Mouse (Mus musculus) forebrain, postnatal 0 days (tissue): ENCODE data around the gene Ube2o. TPM values are rescaled to one million over a fixed set of nuclear protein-coding genes. Genes with fewer than 3 reads are reported as not detected.

Experiments used
- ATAC-seq: fragments of 200-750 bp; cut with Nextera tagmentation; 2 replicates; pipeline ENCODE4 v1.8.0; 2017; ENCODE audit warnings: mild to moderate bottlenecking, moderate library complexity
- DNase-seq: peaks from one replicate; pipeline ENCODE4 v3.0.0-alpha.2; 2015
- H3K27ac ChIP-seq: fragments of 300-500 bp; sonication (generic); 2 replicates; pipeline ENCODE4 v1.5.1; 2014; ENCODE audit warnings: low read depth, mild to moderate bottlenecking, antibody characterized with exemption, low read length, moderate library complexity, mixed read lengths
- H3K27me3 ChIP-seq: fragments of 300-500 bp; sonication (generic); 2 replicates; pipeline ENCODE4 v1.6.1; 2014; ENCODE audit warnings: mild to moderate bottlenecking, low read length, mixed read lengths; ENCODE audit not compliant: insufficient read depth
- H3K36me3 ChIP-seq: fragments of 300-500 bp; sonication (generic); 2 replicates; pipeline ENCODE4 v1.6.1; 2014; ENCODE audit warnings: mild to moderate bottlenecking, moderate library complexity; ENCODE audit not compliant: insufficient read depth
- H3K4me1 ChIP-seq: fragments of 300-500 bp; sonication (generic); 2 replicates; pipeline ENCODE4 v1.6.1; 2014; ENCODE audit warnings: antibody characterized with exemption; ENCODE audit not compliant: insufficient read depth
- H3K4me2 ChIP-seq: fragments of 300-500 bp; sonication (generic); 2 replicates; pipeline ENCODE4 v1.6.1; 2014; ENCODE audit warnings: low read depth, mild to moderate bottlenecking, moderate library complexity
- H3K4me3 ChIP-seq: fragments of 300-500 bp; sonication (generic); 2 replicates; pipeline ENCODE4 v1.5.1; 2014; ENCODE audit warnings: low read depth, low read length, mixed read lengths
- H3K9ac ChIP-seq: fragments of 300-500 bp; sonication (generic); 2 replicates; pipeline ENCODE4 v1.6.1; 2014; ENCODE audit warnings: mild to moderate bottlenecking
- H3K9me3 ChIP-seq: fragments of 300-500 bp; sonication (generic); 2 replicates; pipeline ENCODE4 v1.6.1; 2016; ENCODE audit warnings: low read length
- CTCF ChIP-seq: sonication (generic); IDR thresholded peaks from 2 replicates; pipeline ENCODE4 v1.5.1; 2016; ENCODE audit warnings: antibody characterized with exemption, control low read depth, low read depth
- WGBS: fragments of 180-500 bp; shearing (Covaris S2); extraction: QIAGEN DNeasy Blood & Tissue Kit; methylation state at CpG from one replicate; pipeline ENCODE4 v1.1.7; 2014; 5-methylcytosine and 5-hydroxymethylcytosine counted together
- polyA plus RNA-seq: library from polyadenylated mRNA; unstranded; fragments of >200 nt; fragmentation: Nextera tagmentation; extraction: Ambion mirVana; gene quantifications from 2 replicates; pipeline ENCODE4 v1.2.1, GENCODE M21; 2015
- total RNA-seq: library from RNA; depleted of rRNA; stranded (reverse); fragments of >200 nt; gene quantifications from 2 replicates; pipeline ENCODE4 v1.2.3, GENCODE M21; 2014

The Ube2o gene
- total and polyA plus RNA-seq, 2 experiments from 2014 or later: 32.1 to 94.1 TPM

DNA sequence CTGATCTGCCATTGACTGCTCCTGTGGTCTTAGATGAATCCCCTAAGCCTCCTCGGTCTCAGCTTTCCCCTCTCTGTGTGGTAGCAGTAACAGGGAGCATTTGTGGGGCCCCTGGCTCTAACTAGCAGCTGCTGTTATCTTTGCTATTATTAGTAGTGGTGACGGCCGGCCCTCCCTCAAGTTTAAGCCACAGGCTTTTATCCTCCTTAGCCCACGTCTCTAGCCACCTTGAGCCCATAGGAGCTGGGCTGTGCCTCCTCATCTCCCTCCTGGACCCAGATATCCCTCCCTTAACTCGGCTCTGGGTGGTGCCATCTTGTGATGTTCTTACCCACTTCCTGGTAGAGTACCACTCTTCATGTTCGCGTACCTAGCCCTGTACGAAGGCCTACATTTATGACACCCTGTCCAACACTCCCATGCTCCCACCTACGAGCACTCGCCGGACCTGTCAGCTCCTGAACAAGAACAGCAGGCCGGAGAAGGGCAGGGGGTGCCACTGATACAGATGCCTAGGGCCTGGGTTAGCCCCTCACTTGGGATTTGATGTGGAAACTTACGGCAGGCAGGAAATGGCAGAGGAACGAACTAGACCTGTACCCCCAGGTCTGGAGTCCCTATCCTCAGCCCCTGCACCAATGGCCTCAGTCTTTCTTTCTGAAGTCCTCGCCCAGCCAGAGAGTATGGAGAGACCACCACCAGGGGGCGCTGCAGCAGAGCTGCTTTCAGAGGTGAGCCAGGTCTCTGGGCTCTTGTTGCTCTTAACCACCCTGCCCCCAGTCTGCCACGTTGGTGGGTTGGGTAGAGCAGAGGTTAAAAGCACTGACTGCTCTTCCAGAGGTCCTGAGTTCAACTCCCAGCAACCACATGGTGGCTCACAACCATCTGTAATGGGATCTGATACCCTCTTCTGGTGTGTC, 44.1 kb upstream of the Ube2o start:
- H3K27ac ChIP-seq: no peak overlapping the region
- DNase-seq: no peak
- no peak overlapping the region for H3K9ac ChIP-seq
- peaks cover 5% of the 10 kb centered on the region; the same call in 1 of the 2 replicates for H3K27me3 ChIP-seq
- no peak overlapping the region for H3K4me2 ChIP-seq
- H3K36me3 ChIP-seq: no peaks in the 10 kb centered on the region
- ATAC-seq: no peak
- H3K4me3 ChIP-seq: no peak overlapping the region
- H3K9me3 ChIP-seq: no peaks in the 10 kb centered on the region
- 77% methylated on average over 17 of the region's 17 CpGs for WGBS
- H3K4me1 ChIP-seq: no peaks in the 10 kb centered on the region
- TF ChIP-seq CTCF: peak; percentile 67

DNA sequence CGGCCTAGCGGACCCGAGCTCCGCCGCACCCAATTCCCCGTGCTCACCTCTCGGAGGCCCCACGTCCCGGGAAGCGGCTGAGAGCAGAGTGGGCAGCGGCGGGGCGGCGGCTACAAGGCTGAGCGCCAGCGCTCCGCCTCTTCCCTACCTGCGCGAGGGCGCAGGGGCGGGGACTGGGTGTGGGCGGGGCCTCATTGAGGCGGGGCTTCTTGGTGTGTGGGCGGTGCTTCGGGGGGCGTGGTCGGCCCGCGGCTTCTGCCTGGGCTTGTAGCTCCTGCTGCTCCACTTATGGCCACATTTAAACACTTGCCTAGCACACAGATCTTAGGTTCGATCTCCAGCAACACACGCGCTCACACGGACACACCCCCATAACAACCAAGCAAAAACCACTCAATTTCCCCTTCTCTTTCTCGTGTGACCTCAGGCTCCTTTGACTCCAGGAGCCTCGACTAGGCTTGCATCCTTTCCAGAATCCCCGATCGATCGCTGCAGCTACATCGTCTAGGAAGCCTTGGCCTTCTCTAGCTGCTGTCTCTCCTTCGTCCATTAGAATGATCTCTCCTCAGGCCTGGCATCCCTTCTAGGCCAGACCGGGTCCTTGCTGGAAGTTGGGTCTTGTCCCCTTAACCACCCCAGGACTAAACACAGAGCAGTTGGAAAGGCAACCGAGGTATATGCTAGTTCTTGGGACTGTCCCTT, 43.0 kb upstream of the Ube2o start:
- peak overlapping the region; percentile 37; the same call in 1 of the 2 replicates for H3K9ac ChIP-seq
- ATAC-seq: no peak

DNA sequence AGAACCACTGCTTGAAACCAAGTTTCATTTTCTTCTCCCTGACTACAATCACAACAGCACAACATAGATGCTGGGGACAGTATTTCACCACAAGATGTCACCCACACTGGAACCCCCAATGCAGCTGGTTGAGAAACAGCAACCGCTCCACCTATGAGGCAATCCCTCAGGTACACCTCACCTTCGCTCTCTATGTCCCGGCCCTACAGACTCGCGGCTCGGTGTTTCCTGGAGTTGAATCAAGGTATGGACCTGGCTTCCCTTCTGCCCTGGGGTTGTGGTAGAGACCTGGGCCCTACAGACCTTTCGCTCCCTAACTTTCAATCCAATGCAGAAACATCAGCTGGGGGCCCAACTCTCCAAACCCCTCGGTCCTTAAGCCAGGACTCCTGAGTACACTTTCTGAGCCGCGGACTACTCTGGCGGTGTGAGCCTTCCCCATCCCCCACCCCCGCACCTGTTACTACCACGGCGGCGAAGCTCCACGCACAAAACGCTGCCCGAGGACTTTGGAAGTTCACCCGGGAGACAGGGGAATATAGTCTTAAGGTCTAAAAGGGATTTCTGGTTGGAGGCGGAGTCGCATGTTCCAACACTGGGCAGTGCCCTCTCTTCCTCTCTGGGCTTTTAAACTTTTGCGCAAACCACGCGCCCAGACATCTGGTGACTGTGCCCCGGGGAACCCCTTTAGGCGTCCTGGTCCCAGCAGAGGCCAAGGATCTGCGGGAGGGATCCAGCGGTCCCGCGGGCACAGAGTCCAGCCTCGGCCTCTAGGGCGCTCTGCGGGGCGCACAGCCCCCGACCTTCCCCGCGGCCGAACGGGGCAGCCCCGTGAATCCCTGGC, 42.3 kb upstream of the Ube2o start:
- peak; percentile 22 for TF ChIP-seq CTCF
- Histone ChIP-seq H3K9ac (peak overlapping the region; percentile 37; the same call in 1 of the 2 replicates), H3K4me1 (no peaks in the 10 kb centered on the region), H3K9me3 (no peaks in the 10 kb centered on the region), H3K36me3 (no peaks in the 10 kb centered on the region), H3K4me3 (peak overlapping the region; percentile 41), H3K27me3 (peaks cover 5% of the 10 kb centered on the region; the same call in 1 of the 2 replicates), H3K27ac (no peak overlapping the region), H3K4me2 (peak overlapping the region; percentile 63)
- ATAC-seq (no peak), DNase-seq (no peak)
- 10% methylated on average over 40 of the region's 40 CpGs for WGBS

More for the DNA sequence above, 43.0 kb upstream of the Ube2o start:
- TF ChIP-seq CTCF: no peak
- no peak overlapping the region for H3K27ac ChIP-seq
- no peaks in the 10 kb centered on the region for H3K9me3 ChIP-seq
- H3K4me3 ChIP-seq: peak overlapping the region; percentile 41
- H3K4me1 ChIP-seq: no peaks in the 10 kb centered on the region
- peaks cover 5% of the 10 kb centered on the region; the same call in 1 of the 2 replicates for H3K27me3 ChIP-seq
- H3K4me2 ChIP-seq: peak overlapping the region; percentile 63
- peak; percentile 27 for DNase-seq
- no peaks in the 10 kb centered on the region for H3K36me3 ChIP-seq
- 14% methylated on average over 42 of the region's 42 CpGs for WGBS

DNA sequence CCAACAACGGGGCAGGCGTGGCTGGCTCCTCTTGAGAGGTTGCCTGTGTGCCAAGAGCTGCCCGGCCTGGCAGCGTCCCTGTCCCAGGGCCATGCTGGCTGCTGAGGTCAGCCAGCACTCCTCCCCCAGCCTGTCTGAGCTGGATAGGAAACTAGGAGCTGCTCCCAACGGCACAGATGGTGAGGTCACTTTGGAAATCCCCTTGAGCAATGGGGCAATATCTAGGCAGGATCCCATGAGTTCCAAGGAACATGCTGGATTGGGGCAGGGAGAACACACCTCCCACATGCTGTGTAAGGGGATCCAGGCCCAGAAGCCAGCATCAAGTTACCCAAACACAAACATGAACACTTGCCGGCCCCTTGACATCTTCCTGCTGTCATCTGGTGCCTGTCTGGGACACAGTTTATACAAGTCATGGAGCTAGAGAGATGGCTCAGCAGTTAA, 40.0 kb upstream of the Ube2o start:
- H3K4me2 ChIP-seq: no peak overlapping the region
- TF ChIP-seq CTCF: no peak
- 36% methylated on average over 6 of the region's 6 CpGs for whole genome bisulfite sequencing
- H3K27ac ChIP-seq: no peak overlapping the region
- no peaks in the 10 kb centered on the region for H3K36me3 ChIP-seq
- no peak overlapping the region for H3K9ac ChIP-seq
- ATAC-seq (peak; percentile 46), DNase-seq (peak; percentile 35)
- peaks cover 5% of the 10 kb centered on the region; the same call in 1 of the 2 replicates for H3K27me3 ChIP-seq
- no peaks in the 10 kb centered on the region for H3K4me1 ChIP-seq
- H3K9me3 ChIP-seq: no peaks in the 10 kb centered on the region
- H3K4me3 ChIP-seq: no peak overlapping the region

DNA sequence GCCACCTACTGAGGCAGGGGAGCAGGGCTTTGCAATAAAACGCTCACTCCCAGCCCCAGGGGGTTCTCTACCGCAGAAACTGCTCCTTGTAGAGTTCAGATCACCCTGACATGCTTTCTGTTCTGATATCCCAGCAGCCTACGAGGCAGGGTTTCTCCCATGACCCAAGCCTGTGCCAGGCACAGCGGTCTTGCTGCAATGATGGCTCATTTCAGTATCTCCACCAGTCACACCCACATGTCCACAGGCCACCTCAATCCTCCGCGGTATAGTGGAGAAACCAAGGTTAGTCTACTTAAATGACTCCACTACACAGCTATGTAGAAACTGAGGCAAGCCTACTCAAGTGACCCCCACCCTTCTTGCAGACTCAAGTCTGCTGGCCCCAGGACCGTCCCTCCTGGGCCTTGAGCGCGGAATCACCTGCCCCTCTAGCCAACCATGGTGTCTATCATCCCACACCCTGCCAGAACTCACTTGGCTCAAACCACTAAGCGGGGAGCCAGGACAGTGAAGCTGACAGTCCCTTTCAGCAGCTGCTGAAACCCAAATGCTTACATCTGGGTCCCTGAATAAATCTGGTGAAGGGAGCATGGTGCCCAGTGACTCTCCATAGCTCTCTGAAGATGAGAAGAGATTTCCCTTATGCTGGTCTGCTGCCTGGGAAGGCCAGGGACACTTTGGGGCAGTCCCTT, 39.5 kb upstream of the Ube2o start:
- ATAC-seq (peak; percentile 33), DNase-seq (no peak)
- no peak overlapping the region for H3K27ac ChIP-seq
- TF ChIP-seq CTCF: no peak
- H3K9ac ChIP-seq: no peak overlapping the region
- H3K9me3 ChIP-seq: no peaks in the 10 kb centered on the region
- 73% methylated on average over 10 of the region's 10 CpGs for WGBS
- no peaks in the 10 kb centered on the region for H3K36me3 ChIP-seq
- no peak overlapping the region for H3K4me2 ChIP-seq
- no peak overlapping the region for H3K4me3 ChIP-seq
- H3K4me1 ChIP-seq: no peaks in the 10 kb centered on the region
- peaks cover 5% of the 10 kb centered on the region; the same call in 1 of the 2 replicates for H3K27me3 ChIP-seq

DNA sequence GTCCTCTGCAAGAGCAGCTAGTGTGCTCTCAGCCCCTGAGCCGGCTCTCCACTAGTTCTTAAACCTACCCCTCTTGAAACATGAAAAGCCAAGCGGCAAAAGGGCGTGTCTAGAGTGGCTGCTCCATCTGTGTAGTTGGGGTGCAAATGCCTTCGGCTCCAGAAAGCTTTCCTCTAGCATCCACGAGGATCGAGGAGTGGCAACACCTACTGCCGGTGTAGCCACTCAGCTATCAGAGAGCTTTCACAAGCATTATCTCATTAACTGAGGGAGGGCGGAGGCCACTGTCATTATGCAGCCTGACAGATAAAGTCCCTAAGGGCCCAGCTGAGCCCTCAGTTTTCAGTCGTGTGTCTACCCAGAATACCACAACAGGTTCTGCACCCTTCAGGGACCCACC, 38.8 kb upstream of the Ube2o start:
- ATAC-seq (no peak), DNase-seq (no peak)
- H3K27ac ChIP-seq: no peak overlapping the region
- TF ChIP-seq CTCF: no peak
- peaks cover 3% of the 10 kb centered on the region; the same call in 1 of the 2 replicates for H3K27me3 ChIP-seq
- no peaks in the 10 kb centered on the region for H3K4me1 ChIP-seq
- no peaks in the 10 kb centered on the region for H3K9me3 ChIP-seq
- H3K36me3 ChIP-seq: no peaks in the 10 kb centered on the region
- H3K4me3 ChIP-seq: no peak overlapping the region
- no peak overlapping the region for H3K9ac ChIP-seq
- WGBS: 39% methylated on average over 9 of the region's 9 CpGs
- no peak overlapping the region for H3K4me2 ChIP-seq
